Mouse (Mus musculus) T-helper 1 cell (primary cell): ENCODE data around the gene Pakap.

Experiments used
- in situ Hi-C: fragments of 300-600 bp; cut with MboI, MseI; formaldehyde crosslinking; loops from one replicate; pipeline ENCODE4 v1.15.1; 2025; ENCODE audit warnings: high pct_unique_total_duplicates

The Pakap gene

DNA sequence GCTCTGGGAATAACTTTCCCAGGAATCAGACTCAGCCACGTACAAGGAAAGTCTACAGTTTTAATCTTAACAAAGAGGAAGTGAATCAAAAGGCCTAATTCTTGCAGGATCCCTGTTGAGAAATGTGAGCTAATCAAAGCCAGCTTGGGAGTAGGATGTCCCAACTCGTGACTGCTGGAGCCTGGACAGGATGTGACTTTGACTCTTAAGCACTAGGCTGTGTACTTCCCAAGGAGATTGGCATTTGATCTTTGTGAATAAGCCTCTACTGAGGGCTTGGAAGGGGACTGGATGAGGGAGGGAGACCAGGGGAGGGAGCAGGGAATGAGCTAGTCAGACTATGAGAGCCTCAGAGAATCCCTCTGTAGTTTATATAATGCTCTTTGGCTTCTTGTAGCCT is 298.1 kb downstream of the Pakap start:
- in situ Hi-C loops: no loop called here

DNA sequence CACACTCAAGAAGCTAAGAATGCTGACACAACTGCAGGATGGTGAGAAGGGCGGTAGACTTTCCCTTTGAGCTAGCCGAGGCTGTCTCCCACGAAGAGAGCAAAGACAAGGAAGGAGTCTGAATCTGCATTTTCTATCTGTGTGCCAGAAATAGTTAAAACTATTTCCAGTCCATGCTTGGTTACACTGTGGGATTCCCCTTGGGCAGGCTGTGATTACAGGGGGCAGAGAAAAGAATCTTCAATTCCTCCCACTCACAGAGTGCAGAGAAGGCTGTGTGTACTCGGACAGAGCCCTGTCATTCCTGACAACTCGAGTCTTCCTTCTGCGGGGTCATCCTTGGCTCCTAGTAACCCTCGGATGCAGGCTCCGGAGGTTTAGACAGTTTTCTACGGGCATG is 299.0 kb downstream of the Pakap start:
- in situ Hi-C loops: no loop called here

GRCm38 (mm10) chr4:57867454-57867853 is 299.5 kb downstream of the Pakap start:
- in situ Hi-C loops: no loop called here

GRCm38 (mm10) chr4:57879137-57879536 is 311.2 kb downstream of the Pakap start:
- in situ Hi-C loops: no loop called here

GRCm38 (mm10) chr4:57879804-57880357 is 311.9 kb downstream of the Pakap start:
- in situ Hi-C loops: loop anchor here (5.0 kb wide), 1 partner anchor 208 kb away; no protein-coding TSS in a partner anchor

- in situ Hi-C loops: loop anchor here (5.0 kb wide), 1 partner anchor 211 kb away; no protein-coding TSS in a partner anchor
These were observed 315.8 kb downstream of the Pakap start for GRCm38 (mm10) chr4:57883520-57884421.

GRCm38 (mm10) chr4:57884511-57884910 is 316.5 kb downstream of the Pakap start:
- in situ Hi-C loops: loop anchor here (5.0 kb wide), 1 partner anchor 212 kb away; no protein-coding TSS in a partner anchor

DNA sequence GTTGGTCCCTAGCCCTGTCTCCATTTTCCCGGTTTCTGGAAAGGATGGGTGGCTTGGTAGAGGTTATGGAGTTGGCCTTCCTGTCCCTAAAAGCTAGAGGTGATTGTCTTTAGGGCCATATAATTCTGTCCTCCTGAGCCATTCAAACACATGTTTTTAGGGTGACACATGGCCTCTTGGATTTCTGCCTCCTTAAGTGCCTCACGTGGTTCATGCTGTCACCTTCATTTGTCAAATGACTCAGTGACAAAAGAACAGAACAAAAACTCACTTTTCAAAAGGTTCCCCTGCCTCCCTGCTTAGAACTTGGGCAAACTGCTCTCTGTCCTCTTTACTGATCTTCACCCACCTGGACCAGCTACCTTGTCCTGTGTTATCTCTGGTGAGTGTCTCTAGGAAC is 317.2 kb downstream of the Pakap start:
- in situ Hi-C loops: loop anchor here (5.0 kb wide), 1 partner anchor 158 kb away; no protein-coding TSS in a partner anchor

DNA sequence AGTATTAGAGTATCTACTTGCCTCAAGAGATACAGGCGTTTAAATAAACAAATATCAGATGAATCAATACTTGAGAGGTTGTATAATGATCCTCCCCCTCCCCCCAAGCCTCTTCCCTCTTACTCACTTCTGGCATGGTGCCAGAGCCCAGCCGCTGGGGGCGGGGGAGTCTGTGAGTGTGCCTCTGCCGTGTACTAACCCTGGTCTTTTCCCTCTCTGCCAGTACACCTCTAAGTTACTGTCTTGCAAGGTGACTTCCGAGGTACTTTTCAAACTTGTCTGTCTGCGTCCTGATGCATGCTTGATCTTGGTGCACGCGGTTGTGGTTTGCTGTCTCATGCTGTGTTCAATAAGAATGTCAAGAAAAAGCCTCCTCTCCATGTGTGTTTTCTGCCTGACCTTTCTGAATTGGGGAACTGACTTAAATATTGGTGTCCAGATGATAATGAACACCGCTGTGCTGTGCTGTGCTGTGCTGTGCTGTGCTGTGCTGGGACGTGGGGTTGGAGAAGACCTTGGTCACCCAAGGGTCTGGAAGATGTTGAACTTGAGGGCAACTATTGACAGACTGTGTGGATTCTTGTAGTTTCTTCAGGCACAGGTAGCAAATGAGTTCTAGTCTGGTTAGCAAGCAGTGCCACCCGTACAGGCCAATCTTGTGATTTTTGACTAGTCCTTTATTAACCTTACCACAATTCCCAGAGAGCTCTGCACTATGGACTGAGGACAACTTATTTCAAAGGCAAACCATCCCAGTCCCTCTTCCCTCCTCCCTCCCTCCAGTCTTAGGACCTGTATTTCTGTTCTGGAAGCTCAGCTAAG is 318.3 kb downstream of the Pakap start:
- in situ Hi-C loops: loop anchor here (5.0 kb wide), 1 partner anchor 159 kb away; no protein-coding TSS in a partner anchor

- in situ Hi-C loops: loop anchor here (5.0 kb wide), 1 partner anchor 160 kb away; no protein-coding TSS in a partner anchor
These were observed 318.9 kb downstream of the Pakap start for GRCm38 (mm10) chr4:57886888-57887230.

DNA sequence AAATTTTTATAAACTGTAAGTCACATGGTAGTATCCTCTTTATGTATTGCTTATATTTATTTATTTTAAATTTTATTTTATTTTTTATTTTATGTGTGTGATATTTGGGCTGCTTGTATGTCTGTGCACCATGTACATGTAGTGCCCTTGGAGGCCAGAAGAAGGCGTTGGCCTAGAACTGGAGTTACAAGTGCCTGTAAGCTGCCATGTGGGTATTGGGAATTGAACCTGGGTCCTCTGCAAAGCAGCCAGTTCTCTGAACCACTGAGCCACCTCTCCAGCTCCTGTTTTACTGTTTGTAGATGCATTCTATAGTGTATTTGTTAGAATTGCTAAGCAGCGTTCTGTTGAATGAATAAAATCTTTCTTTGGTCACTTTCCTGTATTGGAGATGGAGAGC is 320.3 kb downstream of the Pakap start:
- in situ Hi-C loops: loop anchor here (5.0 kb wide), 1 partner anchor 161 kb away; no protein-coding TSS in a partner anchor

GRCm38 (mm10) chr4:57888978-57889377 is 321.0 kb downstream of the Pakap start:
- in situ Hi-C loops: loop anchor here (5.0 kb wide), 1 partner anchor 162 kb away; no protein-coding TSS in a partner anchor

DNA sequence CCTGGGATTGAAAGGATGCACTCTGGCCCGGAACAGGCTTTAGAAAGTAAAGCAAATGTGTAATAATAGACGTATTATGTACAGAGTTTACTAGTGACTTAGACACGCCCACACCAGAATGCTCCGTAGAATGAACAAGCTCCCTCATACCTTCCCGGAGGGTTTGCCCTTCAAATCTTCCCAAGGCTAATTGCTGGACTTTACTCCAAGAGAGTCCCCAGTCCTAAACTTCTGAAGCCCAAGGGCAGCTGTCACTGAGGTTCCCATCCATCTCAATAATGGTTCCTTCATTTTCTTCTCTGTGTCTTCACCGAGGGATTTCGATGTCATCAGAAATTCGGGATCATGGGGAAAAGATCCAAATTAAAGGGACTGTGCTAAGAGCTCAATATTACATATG is 321.8 kb downstream of the Pakap start:
- in situ Hi-C loops: loop anchor here (5.0 kb wide), 1 partner anchor 162 kb away; no protein-coding TSS in a partner anchor

GRCm38 (mm10) chr4:57892001-57892586 is 324.1 kb downstream of the Pakap start:
- in situ Hi-C loops: no loop called here

DNA sequence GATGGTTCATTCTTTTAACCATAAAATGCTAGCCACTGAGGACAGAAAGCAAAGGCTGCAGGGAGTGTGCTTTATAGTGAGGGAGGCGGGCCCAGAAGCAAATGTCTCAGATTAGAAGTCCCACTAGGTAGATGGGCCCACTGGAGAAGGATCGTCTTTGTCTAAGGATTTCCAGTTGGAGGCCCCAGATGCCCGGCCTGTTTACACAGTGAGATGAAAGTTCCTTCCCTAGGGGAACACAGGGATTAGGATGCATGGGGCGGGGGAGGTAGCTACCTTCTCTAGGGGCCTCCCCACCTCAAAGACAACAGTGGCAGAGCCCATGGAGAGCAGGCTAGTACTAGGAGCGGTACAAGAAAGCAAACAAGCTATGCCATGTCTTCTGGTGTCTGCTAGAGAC is 327.2 kb downstream of the Pakap start:
- in situ Hi-C loops: no loop called here

GRCm38 (mm10) chr4:57895902-57896301 is 327.9 kb downstream of the Pakap start:
- in situ Hi-C loops: no loop called here

DNA sequence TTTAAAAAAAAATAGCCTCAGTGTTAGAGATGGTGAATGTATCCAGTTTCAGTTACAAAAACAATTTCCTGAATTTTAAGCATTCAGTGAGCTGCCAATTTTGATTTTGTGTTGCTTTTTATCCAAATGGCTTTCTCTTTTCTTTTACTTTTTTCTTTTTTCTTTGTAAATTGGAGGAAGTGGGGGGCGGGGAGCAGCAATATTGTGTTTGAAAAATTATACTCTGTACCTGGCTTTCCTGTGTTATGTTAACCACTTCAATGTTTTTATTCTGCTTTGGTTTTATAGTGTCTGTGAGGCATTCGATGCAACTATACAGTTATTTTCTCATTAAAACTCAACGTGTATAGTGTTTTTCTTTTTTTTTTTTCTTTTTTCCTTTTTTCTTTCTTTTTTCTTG is 328.7 kb downstream of the Pakap start:
- in situ Hi-C loops: no loop called here

DNA sequence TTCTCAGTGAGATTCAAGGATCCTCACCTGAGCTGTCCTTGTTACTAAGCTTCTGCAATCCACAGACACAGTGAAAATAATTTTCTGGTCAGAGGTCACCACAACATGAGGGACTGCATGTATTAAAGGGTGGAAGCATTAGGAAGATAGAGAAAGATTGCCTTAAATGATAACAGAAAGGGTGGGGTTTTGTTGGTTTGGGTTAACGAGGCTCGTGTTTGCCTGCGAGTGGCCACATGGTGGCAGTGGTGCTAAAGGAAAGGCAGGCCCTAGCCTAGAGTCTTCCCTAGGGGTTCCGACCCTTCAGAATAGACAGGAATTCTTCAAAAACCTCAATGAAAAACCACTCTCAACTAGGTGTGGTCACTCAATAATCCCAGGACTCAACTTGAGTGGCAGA is 333.2 kb downstream of the Pakap start:
- in situ Hi-C loops: loop anchor here (10.0 kb wide), 1 partner anchor 174 kb away; no protein-coding TSS in a partner anchor

- in situ Hi-C loops: loop anchor here (10.0 kb wide), 1 partner anchor 172 kb away; no protein-coding TSS in a partner anchor
These were observed 334.6 kb downstream of the Pakap start for GRCm38 (mm10) chr4:57902619-57903018.

DNA sequence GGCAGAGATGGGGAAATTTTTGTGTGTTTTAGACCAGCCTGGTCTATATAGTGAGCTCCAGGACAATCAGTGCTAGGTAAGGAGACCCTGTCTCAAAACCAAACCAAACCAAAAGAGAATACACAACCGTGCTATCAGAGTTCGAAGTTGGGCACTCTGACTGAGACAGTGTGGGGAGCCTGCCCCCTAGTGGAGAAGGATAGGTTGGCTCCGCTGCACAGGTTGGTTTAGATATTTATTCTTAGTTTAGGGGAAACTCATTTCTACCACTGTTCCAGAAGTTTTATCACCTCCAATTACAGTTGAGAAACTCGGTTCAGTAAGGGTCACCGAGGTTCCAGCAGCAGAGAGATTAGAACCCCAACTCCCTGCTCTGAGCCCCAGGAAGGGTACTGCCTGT is 336.2 kb downstream of the Pakap start:
- in situ Hi-C loops: loop anchor here (10.0 kb wide), 1 partner anchor 171 kb away; no protein-coding TSS in a partner anchor

GRCm38 (mm10) chr4:57904638-57905037 is 336.7 kb downstream of the Pakap start:
- in situ Hi-C loops: loop anchor here (5.0 to 10.0 kb wide), 2 partner anchors 170 to 232 kb away; no protein-coding TSS in a partner anchor
